Mouse (Mus musculus): ENCODE measurements around the gene Plppr2.

Plppr2 gene

DNA sequence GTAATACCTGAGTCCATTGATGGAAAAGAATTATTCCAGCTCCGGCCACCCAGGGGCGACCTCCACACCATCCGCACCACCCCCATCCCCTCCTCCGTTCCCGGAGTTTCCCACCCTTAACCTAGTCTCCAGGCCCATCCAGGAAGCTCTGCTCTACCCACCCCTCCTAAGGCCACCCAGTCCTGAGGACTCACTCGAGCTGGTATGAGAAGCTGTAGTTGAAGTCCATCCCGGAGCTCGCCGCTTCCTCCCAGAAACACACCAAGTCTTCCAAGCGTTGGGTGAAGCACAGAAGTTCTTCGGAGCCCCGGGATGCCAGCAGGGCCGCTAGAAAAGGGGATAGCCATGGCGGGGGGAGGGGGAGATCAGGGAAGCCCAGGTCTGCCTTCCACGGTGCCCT is 25.2 kb downstream of the Plppr2 start:
- no peak for DNase-seq

DNA sequence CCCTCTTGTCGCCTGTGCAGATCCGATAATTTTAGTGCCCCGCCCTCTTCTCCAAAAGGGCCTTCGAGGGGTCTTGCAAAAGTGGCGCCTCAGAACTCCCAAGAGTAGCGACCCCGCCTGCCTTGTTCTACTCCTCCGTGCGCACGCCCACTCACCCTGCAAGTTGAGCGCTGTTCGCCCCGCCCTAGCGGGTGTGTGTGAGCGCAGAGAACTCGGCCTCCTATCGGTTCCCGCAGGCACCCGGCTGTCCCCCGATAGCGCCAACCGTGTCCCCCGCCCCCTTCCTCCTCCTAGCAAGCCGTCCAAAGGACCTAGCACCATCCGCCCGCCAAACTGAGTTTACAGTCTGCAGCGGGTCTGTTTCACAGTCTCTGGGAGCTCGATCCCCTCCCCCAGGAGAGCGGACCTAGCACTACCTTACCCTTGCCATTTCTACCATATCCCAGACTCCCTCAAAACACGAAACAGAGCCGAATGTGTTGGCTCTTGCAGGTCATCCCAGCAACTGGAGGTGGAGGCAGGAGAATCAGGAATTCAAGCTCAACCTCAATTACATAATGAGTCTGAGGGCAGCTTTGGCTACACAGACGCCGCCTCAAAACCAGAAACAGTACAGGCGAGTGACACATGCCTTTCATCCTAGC is 25.7 kb downstream of the Plppr2 start:
- DNase-seq: peak; percentile 82

DNA sequence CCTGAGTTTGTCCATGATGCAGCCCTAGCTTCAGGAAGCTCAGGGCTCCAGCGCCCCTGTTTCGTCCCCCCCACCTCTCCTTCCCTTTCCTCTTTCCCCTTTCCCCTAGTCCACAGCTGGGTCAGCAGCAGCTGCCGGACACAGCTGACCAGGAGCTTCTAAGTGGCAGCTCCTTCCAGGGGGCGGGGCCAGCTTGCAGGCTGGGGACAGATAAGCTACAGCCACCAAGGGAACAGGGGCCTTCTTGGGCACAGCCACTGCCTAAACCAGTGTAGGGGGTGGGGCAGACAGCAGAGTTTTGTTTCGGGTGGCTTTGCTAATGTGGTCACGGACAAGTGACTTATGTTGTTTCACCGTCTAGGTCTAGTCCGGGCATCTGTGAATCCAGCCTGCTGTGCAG is 26.6 kb downstream of the Plppr2 start, which contains the start of gene Epor:
Gene Epor, minus strand, starts transcription at position 90 of the 400 bp plus-strand sequence.
- peak; percentile 71 for DNase-seq

DNA sequence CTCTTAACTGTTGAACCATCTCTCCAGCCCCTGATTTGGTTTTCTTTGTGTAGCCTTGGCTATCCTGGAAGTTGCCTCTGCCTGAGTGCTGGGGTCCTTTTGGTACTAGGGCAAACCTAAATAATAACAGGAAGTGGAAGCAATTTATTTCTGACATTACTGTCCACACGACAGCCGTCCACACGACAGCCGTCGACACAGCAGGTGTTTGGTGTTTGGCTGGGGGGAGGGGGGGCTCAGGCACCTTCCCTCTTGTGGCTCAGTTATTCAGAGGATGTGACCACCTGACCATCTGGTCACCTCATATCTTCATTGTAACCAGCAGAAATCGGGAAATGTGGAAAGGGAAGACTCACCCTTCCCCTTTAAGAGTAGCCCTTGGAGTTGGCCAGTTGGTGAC is 32.0 kb downstream of the Plppr2 start:
- no peak for DNase-seq

DNA sequence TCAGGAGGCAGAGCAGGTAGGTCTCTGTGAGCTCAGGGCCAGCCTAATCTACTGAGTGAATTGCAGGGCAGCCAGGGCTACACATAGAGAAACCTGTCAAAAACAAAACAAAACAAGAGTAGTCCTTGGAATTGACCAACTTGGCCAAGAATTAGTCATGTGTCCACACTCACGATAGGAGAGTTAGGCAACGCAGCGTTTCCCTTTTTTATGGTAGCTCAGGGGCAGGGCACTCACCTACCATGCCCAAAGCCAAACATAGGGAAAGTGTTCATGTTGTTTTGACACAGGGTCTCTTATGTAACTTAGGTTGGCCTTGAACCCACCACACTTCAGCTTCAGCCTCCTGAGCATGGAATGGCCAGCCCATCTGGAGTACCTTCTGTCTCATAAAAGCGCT is 32.5 kb downstream of the Plppr2 start:
- no peak for DNase-seq

DNA sequence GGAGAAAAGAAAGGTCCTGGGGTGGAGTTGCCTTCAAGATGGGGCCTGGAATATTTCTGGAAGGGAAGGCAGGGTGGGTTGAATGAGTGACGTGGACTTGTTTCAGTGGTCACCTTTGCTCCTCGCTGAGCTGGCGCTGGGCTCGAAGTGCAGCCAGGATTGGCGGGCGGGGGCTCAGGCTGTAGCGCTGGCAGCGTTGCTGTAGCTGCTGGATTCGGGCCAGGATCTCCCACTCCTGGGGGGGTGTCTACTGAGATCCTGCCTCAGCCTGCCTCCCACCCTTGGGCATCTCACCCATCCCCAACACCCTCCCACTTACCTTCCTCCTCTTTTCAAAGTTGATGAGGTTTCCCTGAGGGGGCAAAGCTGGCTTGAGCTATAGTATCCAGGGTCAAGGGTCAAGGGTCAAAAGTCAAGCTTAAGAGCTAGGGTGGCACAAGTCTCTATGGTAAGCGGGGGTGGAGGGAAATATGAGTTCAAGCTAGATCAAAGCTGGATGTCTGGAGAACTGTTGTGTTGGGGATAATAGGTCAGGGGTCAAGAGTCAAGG is 39.9 kb downstream of the Plppr2 start:
- DNase-seq: no peak

DNA sequence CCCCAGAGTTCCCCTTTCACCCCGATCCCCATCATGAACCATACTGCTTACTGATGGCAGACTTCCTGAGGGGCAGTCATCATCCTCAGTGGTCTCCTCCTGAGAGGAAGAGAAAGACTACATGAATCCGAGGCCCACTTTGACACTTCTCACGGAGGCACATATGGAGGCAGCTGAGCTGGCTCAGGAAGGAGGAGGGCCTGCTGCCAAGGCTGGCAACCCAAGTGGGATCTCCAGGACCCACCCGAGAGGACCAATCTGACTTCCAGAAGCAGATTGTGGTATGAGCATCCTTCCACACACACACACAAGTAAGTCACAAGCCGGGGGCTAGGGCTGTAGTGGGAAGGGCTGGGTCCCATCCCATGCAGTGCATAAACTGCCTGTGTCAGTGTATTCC is 40.5 kb downstream of the Plppr2 start:
- no peak for DNase-seq

DNA sequence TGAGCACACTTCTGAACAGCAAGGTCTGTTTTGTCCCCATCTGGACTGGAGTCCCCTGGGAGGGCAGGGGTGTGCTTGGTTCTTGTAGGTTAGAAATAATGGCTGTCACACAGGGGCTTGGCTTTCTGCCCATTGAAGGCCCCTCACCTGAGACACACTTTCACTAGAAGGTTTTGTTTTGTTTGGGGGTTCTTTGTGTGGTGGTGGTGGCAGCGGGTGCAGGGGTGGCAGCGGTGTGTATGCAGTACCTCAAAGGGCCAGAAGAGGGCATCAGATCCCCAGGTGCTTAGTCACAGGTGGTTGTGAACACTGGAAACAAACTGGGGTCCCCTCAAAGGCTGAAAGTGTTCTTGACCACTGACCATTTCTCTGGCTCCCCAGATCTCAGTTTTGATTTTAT is 41.1 kb downstream of the Plppr2 start:
- DNase-seq: no peak

DNA sequence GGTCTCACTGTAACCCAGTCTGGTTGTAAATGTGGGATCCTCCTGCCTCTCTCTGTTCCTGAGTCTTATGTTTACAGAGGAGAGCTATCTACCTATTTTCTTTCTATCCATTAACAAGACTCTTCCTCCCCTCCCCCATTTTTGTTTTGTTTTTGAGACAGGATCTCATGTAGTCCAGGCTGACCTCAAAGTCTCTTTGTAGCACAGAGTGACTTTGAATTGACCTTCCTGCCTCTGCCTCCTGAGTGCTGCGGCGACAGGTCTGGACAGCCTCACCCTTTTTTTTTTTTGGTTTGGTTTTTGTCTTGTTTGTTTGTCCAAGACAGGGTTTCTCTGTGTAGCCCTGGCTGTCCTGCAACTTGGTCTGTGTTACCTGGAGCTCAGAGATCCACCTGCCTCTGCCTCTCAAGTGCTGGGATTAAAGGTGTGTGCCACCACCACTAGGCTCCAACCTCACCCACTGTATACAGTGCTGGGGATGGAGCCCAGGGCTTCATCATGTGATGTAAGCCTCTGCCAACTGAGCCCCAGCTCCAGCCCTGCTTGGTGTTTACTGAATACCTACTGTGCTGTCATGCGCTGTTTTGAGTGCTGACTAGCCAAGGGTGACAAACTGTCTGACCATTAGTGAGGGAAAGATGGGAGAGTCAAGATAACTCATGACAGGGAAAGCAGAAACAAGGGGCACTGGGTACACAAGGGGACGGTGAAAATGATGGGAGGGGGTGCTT is 41.7 kb downstream of the Plppr2 start:
- DNase-seq: no peak

DNA sequence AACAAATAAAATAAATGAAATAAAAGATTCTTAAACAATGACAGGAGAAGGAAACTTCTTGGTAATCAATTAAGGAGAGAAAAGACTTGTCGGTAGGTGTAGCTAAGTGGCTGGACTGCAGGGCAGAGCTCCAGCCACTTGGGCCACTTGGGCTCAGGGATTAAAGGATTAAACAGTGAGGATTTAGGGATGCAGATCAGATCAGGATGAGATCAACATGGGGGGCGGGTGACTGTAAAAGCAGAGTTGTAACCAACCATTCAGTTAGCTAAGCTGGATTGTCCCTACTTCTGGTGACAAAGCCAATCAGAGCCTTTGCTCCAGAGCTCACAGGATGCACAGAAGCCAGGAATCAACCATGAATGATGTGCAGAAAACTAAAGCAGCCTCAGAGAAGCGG is 47.1 kb downstream of the Plppr2 start:
- no peak for DNase-seq

DNA sequence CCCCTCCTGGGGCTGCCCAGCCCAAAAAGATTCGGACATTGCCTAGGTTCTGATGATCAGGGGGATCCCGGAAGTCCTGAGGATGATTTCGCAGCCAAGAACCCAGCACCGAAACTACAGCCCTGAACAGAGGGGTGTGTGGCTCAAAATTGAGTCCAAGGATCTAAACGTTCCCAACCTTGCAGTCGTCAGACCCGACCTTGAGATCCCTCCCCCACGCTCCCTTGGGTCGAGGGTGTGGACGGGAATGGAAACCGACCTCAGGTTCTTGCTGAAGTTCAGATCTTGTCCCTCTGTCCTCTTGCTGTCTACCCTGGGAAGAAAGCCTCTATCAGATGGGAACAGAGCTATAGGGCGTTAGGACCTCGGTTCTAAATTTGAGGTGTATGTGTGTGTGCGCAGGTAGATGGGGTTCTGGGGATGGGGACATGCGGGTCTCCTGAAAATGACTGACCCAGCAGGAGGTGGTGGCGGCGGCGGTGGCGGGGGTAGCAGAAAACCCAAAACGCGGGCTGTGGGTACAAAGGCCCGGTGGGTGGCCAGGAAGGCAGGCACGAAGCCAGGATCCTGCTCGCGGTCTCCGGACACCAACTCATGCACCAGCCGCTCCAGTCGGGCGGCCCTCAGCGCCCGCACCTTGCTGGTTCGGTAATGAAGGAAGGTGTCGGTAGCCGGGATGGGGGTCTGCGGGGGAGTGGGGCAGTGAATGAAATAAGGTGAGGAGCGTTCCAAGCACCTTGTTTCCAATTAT is 50.9 kb downstream of the Plppr2 start:
- DNase-seq: peak; percentile 29

DNA sequence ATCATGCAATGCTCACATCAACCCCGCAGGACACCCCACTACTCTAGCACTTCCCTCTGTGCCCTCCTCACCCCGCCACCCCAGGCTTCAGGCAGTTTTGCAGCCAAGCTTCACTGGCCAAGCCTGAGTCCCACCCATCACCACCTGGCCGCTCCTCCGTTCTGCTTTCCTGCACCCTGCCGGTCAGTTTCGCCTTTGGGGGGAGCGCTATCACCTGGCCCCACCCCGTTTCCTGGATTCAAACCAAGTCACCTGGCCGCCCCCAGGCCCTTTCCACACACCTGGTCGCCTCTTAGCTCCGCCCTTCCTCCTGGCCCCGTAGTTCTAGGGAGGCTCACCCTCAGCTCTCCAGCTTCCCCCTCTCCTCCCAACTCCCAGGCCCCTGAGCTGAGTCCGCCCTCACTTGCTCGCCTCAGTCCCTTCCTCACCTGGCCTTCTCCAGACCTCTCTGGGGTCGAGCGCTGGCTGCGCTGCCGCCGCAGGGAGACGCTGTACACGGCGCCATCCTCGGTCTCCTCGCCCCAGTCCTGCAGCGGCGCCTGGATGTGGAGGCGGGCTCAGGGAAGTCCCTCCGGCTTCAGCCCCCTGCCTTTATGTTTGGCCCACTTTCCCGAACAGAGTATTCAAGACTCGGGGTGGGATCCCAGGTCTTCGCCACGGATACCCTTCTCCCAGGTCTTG is 51.7 kb downstream of the Plppr2 start:
- peak; percentile 83 for DNase-seq

DNA sequence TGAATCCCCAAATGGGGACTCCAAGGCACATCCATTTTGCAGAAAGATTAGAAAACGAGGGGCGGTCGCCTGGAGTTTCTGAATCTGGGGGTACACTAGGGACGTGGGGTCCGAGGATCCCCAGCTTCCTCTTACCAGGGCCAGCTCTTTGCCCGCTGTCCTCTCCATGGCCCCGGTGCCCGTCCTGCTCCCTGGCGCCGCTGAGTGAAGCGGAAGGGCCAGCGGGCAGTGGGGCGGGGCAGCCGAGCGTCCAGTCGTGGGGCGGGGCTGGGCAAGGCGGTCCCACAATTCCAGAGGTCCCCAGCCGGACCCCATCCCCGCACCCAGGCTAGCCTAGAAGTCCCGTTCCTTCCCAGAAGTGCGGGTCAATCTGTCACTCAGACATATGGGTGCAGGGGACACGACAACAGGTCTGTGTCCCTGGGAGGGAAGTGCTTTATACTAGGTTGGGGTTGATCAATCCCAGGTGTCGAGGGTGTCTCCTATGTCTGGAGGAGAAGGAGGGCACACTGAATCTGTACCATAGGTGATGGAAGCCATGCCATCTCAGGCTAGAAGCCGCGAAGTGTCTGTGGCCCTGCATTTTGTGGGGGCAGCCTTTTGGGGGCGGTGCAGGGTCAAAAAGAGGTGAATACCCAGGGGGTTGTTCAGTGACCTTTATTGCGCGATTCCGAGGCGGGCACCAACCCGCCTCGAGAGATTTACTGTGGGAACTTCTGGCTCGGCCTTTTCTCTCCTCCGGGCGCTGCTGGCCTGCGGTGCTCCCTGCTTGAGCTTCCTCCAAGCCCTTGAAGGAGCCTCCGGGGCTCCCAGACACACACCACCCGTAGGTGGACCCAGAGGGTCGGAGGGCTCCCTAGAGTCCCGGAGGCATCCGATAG is 52.6 kb downstream of the Plppr2 start, which contains the start of gene Rgl3:
Gene Rgl3, minus strand, starts transcription at position 217 of the 881 bp plus-strand sequence.
- DNase-seq: peak; percentile 87

DNA sequence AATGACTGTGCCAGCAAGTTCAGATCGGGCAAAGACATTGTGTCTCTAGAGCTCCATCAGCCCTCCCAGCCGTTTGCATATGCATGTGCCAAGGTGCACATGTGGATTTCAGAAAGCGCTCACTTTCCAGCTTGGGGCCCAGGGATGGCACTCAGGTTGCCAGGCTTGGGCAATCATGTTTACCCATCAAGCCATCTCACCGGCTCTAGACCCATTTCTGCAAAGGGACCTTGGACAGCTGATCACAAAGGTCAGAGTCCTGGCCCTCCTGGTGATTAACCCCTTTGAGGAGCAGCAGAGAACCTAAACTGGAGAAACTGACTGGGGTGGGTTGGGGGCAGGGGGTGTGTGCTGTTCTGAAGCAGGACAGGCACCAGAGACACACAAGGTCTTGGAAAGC is 55.4 kb downstream of the Plppr2 start:
- DNase-seq: no peak

DNA sequence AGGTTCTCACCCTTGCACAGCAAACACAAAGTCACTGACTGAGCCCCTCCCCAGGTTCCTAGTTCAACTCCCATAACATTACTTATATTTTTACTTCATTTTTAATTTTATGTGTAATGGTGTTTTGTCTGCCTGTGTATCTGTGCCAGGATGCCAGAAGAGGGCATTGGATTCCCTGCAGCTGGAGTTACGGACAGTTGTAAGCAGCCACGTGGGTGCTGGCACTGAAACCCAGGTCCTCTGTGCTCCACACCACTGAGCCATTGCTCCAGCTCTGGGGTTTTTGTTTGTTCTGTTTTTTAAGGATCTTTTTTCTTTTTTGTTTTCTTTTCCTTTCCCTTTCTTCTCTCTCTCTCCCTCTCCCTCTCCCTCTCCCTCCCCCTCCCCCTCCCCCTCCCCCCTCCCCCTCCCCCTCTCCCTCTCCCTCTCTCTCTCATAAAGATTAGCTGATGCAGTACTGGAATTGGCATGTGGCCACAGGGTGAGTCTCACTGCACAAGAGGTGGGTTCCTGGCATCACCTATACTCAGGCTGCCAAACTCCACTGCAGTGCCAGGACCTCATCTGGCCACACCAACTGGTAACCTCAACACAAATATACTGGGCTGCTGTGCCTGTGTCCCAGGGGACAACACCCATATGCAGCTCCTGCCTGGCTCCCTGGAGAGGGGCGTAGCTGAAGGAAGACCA is 59.5 kb downstream of the Plppr2 start:
- DNase-seq: no peak

All from kidney, postnatal 14 days (tissue).